11 mouse cellular contexts compared by ENCODE assay signal in the genomic region with DNA sequence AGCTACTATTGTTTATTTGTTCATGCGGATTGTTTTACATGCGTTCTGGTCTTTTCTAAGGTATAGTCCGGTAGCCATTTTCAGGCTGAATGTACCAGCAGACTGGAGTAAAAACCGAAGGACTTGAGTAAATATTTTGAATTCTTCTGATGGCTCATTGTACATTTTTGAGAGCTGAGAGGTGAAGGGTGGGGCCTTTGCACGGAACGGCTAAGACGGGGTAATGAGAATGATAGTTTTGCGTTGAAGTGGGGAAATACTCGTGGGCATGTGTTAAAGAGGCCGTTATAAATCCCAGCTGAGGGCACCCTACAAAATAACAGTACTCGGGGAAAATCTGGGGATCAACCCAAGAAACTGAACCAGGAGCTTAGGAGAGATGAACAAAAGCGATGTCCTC. TPM values are rescaled to one million over a fixed set of nuclear protein-coding genes. Genes with fewer than 3 reads are reported as not detected.
A peak's percentile ranks its signal among the peaks of the same experiment; 100 is the strongest.
DNase-seq lines count a peak whose midpoint lies in the region; ATAC-seq and TF ChIP-seq lines count a peak whose summit lies in the region.
"Had no signal": no experiment of that assay in that cellular context is flagged by ENCODE, and none has a peak within 500 bp of the region (broad histone marks: within the 10 kb centered on the region; RNA-seq: fewer than 3 reads in every experiment).

No protein-coding gene starts in this region.

- no peak for TF ChIP-seq POLR2A in MEL (IDR thresholded peaks at IDR 0.05; ENCODE audit: control insufficient read depth in 1 of 2, insufficient read depth in 1 of 2, low read depth in 1 of 2, low read length in 2 of 2, poor library complexity in 1 of 2)

- no peak for TF ChIP-seq EP300 in MEL (IDR thresholded peaks at IDR 0.05; ENCODE audit: low read depth in 1 of 2, low read length in 2 of 2)

- no peaks in the 10 kb centered on the region for H3K27me3 ChIP-seq in hindbrain, embryonic 10.5 days (ENCODE audit: insufficient read depth, poor library complexity, severe bottlenecking)
- H3K27me3 ChIP-seq in hindbrain, embryonic 11.5 days (ENCODE audit: control insufficient read depth, insufficient read depth, low read length), result no peaks in the 10 kb centered on the region
- peaks cover 5 to 14% of the 10 kb centered on the region in 2 experiments for H3K27me3 ChIP-seq in MEL (ENCODE audit: control insufficient read depth in 1 of 2, insufficient read depth in 2 of 2, low read length in 2 of 2)
- no peaks in the 10 kb centered on the region for H3K27me3 ChIP-seq in forebrain, embryonic 14.5 days (replicated peaks; ENCODE audit: control insufficient read depth, insufficient read depth, low read length)
- H3K27me3 ChIP-seq in midbrain, embryonic 12.5 days, result no peaks in the 10 kb centered on the region; the same call in 1 of the 2 replicates

- peaks cover 19% of the 10 kb centered on the region for H3K36me3 ChIP-seq in hindbrain, embryonic 10.5 days
- no peaks in the 10 kb centered on the region for H3K36me3 ChIP-seq in hindbrain, embryonic 11.5 days (ENCODE audit: control insufficient read depth, insufficient read depth, low read length)
- peaks cover 1 to 5% of the 10 kb centered on the region in 2 experiments; a peak in 1 of 4 replicates for H3K36me3 ChIP-seq in MEL (ENCODE audit: control insufficient read depth in 1 of 2, insufficient read depth in 2 of 2, low read length in 2 of 2)
- 0 out of 2 replicates have a peak, but pooled peaks cover 5% of the 10 kb centered on the region for H3K36me3 ChIP-seq in forebrain, embryonic 14.5 days (ENCODE audit: control insufficient read depth, insufficient read depth, low read length)
- H3K36me3 ChIP-seq in midbrain, embryonic 12.5 days, result peaks cover 14% of the 10 kb centered on the region

- H3K27ac ChIP-seq in hindbrain, embryonic 10.5 days, result peak overlapping the region; percentile 97; the same call in 1 of the 2 replicates
- H3K27ac ChIP-seq in hindbrain, embryonic 11.5 days (ENCODE audit: low read depth, low read length), result no peak overlapping the region
- H3K27ac ChIP-seq in MEL (ENCODE audit: control insufficient read depth, low read depth, low read length), result no peak overlapping the region
- peak overlapping the region; percentile 81; the same call in 1 of the 2 replicates for H3K27ac ChIP-seq in forebrain, embryonic 14.5 days (ENCODE audit: low read depth, low read length)
- no peak overlapping the region for H3K27ac ChIP-seq in midbrain, embryonic 12.5 days (replicated peaks)

- TF ChIP-seq CTCF in MEL (IDR thresholded peaks at IDR 0.05 in 2 of 3, conservative IDR thresholded peaks at IDR 0.05 in 1 of 3; ENCODE audit: control insufficient read depth in 1 of 3, insufficient read depth in 1 of 3, low read depth in 2 of 3, low read length in 3 of 3, poor library complexity in 1 of 3, severe bottlenecking in 1 of 3), result no peak

- H3K4me1 ChIP-seq in hindbrain, embryonic 10.5 days (replicated peaks), result peaks cover 28% of the 10 kb centered on the region
- peaks cover 5% of the 10 kb centered on the region; the same call in 1 of the 2 replicates for H3K4me1 ChIP-seq in hindbrain, embryonic 11.5 days (replicated peaks; ENCODE audit: control insufficient read depth, insufficient read depth, low read length)
- H3K4me1 ChIP-seq in MEL (ENCODE audit: control insufficient read depth in 1 of 2, insufficient read depth in 2 of 2, low read length in 2 of 2), result peaks cover 6 to 7% of the 10 kb centered on the region in 2 experiments; a peak in 3 of 4 replicates
- peaks cover 12% of the 10 kb centered on the region for H3K4me1 ChIP-seq in forebrain, embryonic 14.5 days (ENCODE audit: control insufficient read depth, insufficient read depth, low read length)
- H3K4me1 ChIP-seq in midbrain, embryonic 12.5 days, result peaks cover 10% of the 10 kb centered on the region

- peaks cover 6% of the 10 kb centered on the region; the same call in 1 of the 2 replicates for H3K79me2 ChIP-seq in MEL (ENCODE audit: control insufficient read depth, insufficient read depth, low read length, poor library complexity)

- 69% methylated on average over 12 of the region's 12 CpGs for WGBS in hindbrain, embryonic 10.5 days
- 72% methylated on average over 12 of the region's 12 CpGs for WGBS in hindbrain, embryonic 11.5 days
- 61% methylated on average over 12 of the region's 12 CpGs for WGBS in forebrain, embryonic 14.5 days
- WGBS in midbrain, embryonic 12.5 days, result 66% methylated on average over 12 of the region's 12 CpGs

- no peak for ATAC-seq in hindbrain, embryonic 11.5 days (ENCODE audit: low FRiP score)
- no peak for ATAC-seq in forebrain, embryonic 14.5 days
- no peak for ATAC-seq in midbrain, embryonic 12.5 days (ENCODE audit: low FRiP score, low read depth)
- ATAC-seq in megakaryocyte-erythroid progenitor cell, adult 5-6 weeks (replicated peaks; ENCODE audit: low FRiP score, low TSS enrichment, poor library complexity, severe bottlenecking), result no peak

- peak overlapping the region; percentile 90; the same call in 1 of the 2 replicates for H3K4me3 ChIP-seq in hindbrain, embryonic 10.5 days
- no peak overlapping the region for H3K4me3 ChIP-seq in hindbrain, embryonic 11.5 days (ENCODE audit: low read depth, low read length)
- no peak overlapping the region for H3K4me3 ChIP-seq in MEL (ENCODE audit: control insufficient read depth in 1 of 2, insufficient read depth in 1 of 2, low read depth in 2 of 2, low read length in 2 of 2)
- H3K4me3 ChIP-seq in forebrain, embryonic 14.5 days (ENCODE audit: low read depth, low read length), result peak overlapping the region; percentile 71; the same call in 1 of the 2 replicates
- no peak overlapping the region for H3K4me3 ChIP-seq in midbrain, embryonic 12.5 days

- no peaks in the 10 kb centered on the region for H3K9me3 ChIP-seq in hindbrain, embryonic 10.5 days
- H3K9me3 ChIP-seq in hindbrain, embryonic 11.5 days (ENCODE audit: control insufficient read depth, low read length), result no peaks in the 10 kb centered on the region
- no peaks in the 10 kb centered on the region for H3K9me3 ChIP-seq in MEL (replicated peaks; ENCODE audit: insufficient read depth, low read length)
- H3K9me3 ChIP-seq in forebrain, embryonic 14.5 days (replicated peaks; ENCODE audit: control insufficient read depth, low read length), result no peaks in the 10 kb centered on the region
- no peaks in the 10 kb centered on the region for H3K9me3 ChIP-seq in midbrain, embryonic 12.5 days

- H3K9ac ChIP-seq in hindbrain, embryonic 11.5 days (ENCODE audit: low read depth, low read length), result no peak overlapping the region
- no peak overlapping the region for H3K9ac ChIP-seq in MEL (ENCODE audit: control insufficient read depth, low read depth, low read length, poor library complexity, severe bottlenecking)
- peak overlapping the region; percentile 93; the same call in 1 of the 2 replicates for H3K9ac ChIP-seq in forebrain, embryonic 14.5 days (ENCODE audit: low read length)
- no peak overlapping the region for H3K9ac ChIP-seq in midbrain, embryonic 12.5 days (replicated peaks)

- no peak for DNase-seq in hindbrain, embryonic 10.5 days (ENCODE audit: low spot score)
- DNase-seq in hindbrain, embryonic 11.5 days (ENCODE audit: low spot score), result no peak
- peak; percentile 7 for DNase-seq in MEL (ENCODE audit: low read depth, low spot score)
- no peak for DNase-seq in forebrain, embryonic 14.5 days (ENCODE audit: low spot score)
- no peak for DNase-seq in frontal cortex, postnatal 36 days (ENCODE audit: low spot score in 2 of 2)
- DNase-seq in right cerebral cortex, postnatal 4 days, result no peak
- DNase-seq: adrenal gland, postnatal 25 days; heart, postnatal 10 days; thymus, adult 2 months had no signal

- no peak for TF ChIP-seq RAD21 in MEL (IDR thresholded peaks at IDR 0.05; ENCODE audit: low read depth, low read length)

- no peak overlapping the region for H3K4me2 ChIP-seq in hindbrain, embryonic 11.5 days (replicated peaks; ENCODE audit: low read depth, low read length)
- peak overlapping the region; percentile 79; the same call in 1 of the 2 replicates for H3K4me2 ChIP-seq in forebrain, embryonic 14.5 days (ENCODE audit: low read length)
- peak overlapping the region; percentile 67; the same call in 1 of the 2 replicates for H3K4me2 ChIP-seq in midbrain, embryonic 12.5 days (replicated peaks)

TF ChIP-seq in MEL, 35 proteins besides CTCF, POLR2A, EP300 and RAD21:
- TF ChIP-seq KAT2A (conservative IDR thresholded peaks at IDR 0.05; ENCODE audit: low read depth, low read length), result no peak

RNA-seq across cellular contexts. Expression of a gene that starts 1.1 kb away (rescaled TPM):
- 35.2 and 47.0 TPM in 2 replicates for polyA plus RNA-seq in hindbrain, embryonic 10.5 days (2016; fragmentation: Nextera tagmentation; extraction: Ambion mirVana)
- polyA plus RNA-seq in hindbrain, embryonic 11.5 days (2014; fragmentation: Nextera tagmentation; extraction: Ambion mirVana), result 28.6 and 30.8 TPM in 2 replicates
- 4.2 and 5.7 TPM in 2 replicates for total RNA-seq in MEL (2012; rRNA removed)
- 10 to 100 TPM; 16.2 to 26.4 TPM for polyA plus RNA-seq in MEL (2012; ENCODE audit: insufficient read depth in 1 of 2, insufficient read length in 2 of 2, low read depth in 1 of 2, low replicate concordance in 2 of 2, missing spikeins in 1 of 2)
- polyA plus RNA-seq in forebrain, embryonic 14.5 days (2014; fragmentation: Nextera tagmentation; extraction: Ambion mirVana), result 8.3 and 9.1 TPM in 2 replicates
- polyA plus RNA-seq in midbrain, embryonic 12.5 days (2016; fragmentation: Nextera tagmentation; extraction: Ambion mirVana), result 34.8 and 35.4 TPM in 2 replicates
- 8.9 and 14.3 TPM in 2 replicates for total RNA-seq in megakaryocyte-erythroid progenitor cell, adult 5-6 weeks (2014; fragmentation: Nextera tagmentation)
- 1.9 and 9.0 TPM in 2 replicates for total RNA-seq in megakaryocyte-erythroid progenitor cell, adult 5-6 weeks (2017)

Comparison
In these comparisons a context has a peak if more than half of its experiments do, and no peak if none do; other contexts are left out.
1. H3K27ac ChIP-seq: peak in hindbrain, embryonic 10.5 days (single experiment) and forebrain, embryonic 14.5 days (single experiment); none in hindbrain, embryonic 11.5 days (single experiment), MEL (single experiment) and midbrain, embryonic 12.5 days (single experiment).
2. H3K4me3 ChIP-seq: peak in hindbrain, embryonic 10.5 days (single experiment) and forebrain, embryonic 14.5 days (single experiment); none in hindbrain, embryonic 11.5 days (single experiment), MEL (0 of 2) and midbrain, embryonic 12.5 days (single experiment).